Mouse (Mus musculus): ENCODE measurements at regions not wholly inside any gene's neighbourhood (a gene's known extent, or its start where the extent isn't known, plus 50 kb on each side); places are given as distances from the start of the nearest gene placed in this dataset.

DNA sequence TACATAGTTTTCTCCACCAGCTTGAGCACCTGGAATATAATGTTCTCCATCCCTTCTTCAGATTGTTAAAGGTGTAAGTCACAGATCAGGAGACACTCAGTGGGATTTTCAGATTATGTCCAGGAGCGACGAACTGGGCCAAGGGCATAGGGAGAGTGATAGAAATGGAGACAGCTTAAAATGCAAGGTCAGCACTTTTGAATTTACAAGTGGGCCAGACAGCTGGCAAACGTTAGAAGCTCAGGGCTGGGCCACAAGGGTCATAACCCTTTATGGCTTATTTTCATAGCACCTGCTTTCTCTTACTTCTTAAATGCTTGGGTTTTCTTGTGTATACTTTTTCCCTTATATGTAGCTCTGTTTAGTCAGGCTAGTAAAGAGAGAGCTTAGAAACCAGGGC lies 488.8 kb upstream of the Hs6st1 start:
- TF ChIP-seq CTCF (IDR thresholded peaks at IDR 0.05; ENCODE audit: extremely low read depth, insufficient read depth, insufficient read length, insufficient replicate concordance) (no peak), POLR2A (IDR thresholded peaks at IDR 0.05; ENCODE audit: low read depth, low read length) (no peak)
